Mouse (Mus musculus): ENCODE results near the gene Gm5269. TPM values are rescaled to one million over a fixed set of nuclear protein-coding genes. Genes with fewer than 3 reads are reported as not detected.

Gm5269 gene
- polyA plus RNA-seq, 1 experiment: not detected

GRCm38 (mm10) chr1:45877463-45877862 is 12.6 kb downstream of the Gm5269 start:
- no peak for DNase-seq (ENCODE audit: low spot score)

- DNase-seq (ENCODE audit: low spot score): no peak
Observed at GRCm38 (mm10) chr1:45876450-45877198, 13.4 kb downstream of the Gm5269 start.

GRCm38 (mm10) chr1:45875640-45876039 is 14.4 kb downstream of the Gm5269 start:
- DNase-seq (ENCODE audit: low spot score): no peak

DNA sequence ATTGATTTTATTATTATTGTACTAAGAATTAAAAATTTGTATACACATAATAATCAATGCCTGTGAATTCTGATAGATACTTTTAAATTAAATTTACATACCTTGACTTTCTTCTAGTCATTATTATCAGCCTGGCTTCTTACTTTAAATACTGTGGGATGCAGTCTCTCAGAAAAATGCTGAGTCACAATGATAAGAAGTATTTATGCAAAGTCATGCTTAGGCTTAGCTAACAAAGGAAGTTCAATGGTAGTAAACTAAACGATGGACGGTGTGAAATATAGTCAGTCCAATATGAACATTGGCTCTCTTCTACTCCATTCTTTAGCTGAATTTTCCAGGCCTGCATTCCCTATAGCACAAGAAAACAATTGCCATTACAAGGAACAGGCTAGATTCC is 16.8 kb downstream of the Gm5269 start:
- no peak for DNase-seq (ENCODE audit: low spot score)

- no peak for DNase-seq (ENCODE audit: low spot score)
Observed at GRCm38 (mm10) chr1:45868479-45869137, 21.5 kb downstream of the Gm5269 start.

DNA sequence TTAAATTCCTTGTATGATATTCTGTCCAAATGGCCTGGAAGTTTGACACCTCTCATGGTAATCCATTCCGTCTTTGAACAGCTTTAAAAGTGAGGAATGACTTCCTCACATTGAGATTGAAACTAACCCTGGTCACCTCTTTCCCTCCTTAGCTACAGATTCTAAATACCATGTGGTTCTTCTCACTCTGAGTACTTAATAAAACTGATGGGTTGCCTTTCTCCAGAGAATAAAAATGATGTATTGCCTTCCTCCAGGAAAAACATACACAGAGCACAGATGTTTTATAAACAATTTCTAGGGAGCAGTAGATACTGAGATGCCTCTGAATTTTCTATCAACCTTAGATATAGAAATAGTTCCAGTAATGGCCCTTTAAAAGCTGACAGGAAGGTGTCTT is 22.0 kb downstream of the Gm5269 start:
- DNase-seq (ENCODE audit: low spot score): no peak

- DNase-seq (ENCODE audit: low spot score): no peak
Observed at GRCm38 (mm10) chr1:45866288-45867018, 23.6 kb downstream of the Gm5269 start.

DNA sequence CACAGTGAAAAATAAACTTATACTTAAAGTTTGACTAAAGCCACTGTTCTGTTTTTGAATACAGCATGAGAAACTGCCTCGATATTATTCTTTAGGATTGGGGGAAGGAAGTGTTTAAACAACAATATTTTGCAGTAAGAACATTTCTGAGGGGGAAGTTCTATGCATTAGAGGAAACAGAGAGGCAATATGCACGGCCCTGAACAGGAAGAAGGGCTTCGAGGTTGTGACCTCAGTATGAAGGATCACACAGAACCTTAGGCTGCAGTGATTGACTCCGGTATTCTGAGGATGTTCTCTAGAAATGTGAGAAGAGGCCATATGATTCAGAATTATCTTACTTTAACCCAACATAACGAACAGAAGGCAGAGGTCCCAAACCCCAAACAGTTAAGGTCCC is 24.3 kb downstream of the Gm5269 start:
- no peak for DNase-seq (ENCODE audit: low spot score)

DNA sequence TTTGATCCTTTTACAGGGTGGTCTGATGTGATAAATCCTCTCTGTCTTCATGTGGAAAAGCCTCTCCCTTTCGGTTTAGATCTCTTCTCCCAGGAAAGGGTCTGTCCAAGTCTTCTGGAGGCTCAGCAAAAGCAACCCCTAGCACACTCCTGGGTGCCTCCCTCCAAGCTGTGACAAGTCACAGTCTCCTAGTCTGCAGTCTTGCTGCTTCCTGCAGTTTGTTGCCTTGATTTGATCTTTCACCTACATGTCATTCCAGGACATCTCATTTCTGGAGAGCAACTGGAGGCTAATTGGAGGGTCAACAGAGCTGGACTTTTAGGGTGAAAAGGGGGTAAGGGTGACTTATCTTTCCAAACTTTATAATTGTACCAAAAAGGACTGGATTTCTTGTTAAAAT is 24.8 kb downstream of the Gm5269 start:
- no peak for DNase-seq (ENCODE audit: low spot score)

DNA sequence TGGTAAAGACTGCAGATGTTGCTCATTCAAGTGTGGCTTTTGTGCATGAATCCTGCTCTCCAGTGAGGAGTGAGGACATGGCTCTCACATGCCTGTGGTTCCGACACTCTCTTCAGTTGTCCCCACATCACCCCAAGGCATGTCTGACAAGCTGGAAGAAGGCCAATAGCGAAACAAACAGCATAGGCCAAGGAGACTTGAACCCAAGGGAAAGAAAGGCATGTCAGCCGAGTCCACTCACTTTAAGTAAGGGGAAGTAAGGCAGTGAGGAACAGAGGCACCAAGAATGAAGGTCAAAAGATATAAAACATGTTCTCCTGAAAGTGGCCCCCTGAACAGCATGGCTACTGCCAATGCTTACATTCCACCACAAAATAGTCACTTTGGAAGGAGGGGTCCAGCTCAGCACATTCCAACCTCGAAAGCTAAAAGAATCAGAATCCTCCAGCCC is 25.5 kb downstream of the Gm5269 start:
- no peak for DNase-seq (ENCODE audit: low spot score)

DNA sequence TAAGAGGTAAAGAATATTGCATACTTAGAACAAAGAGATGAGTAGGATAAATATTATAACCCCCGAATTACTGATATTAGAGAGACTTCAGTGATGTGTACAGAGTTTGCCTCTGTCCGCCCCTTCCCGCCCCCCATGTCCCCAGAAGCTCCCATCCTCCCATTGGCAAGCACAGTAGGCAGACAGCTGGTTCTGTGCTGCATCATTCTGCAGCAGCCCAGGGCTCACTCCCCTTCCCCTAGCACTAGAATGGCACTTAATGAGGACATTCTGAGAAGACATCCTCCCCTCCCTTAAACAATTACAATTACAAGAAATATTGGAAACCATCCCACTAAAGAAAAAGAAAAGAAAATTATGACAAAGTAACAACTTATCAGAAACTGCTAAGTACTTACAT is 26.4 kb downstream of the Gm5269 start:
- DNase-seq (ENCODE audit: low spot score): no peak

- no peak for DNase-seq (ENCODE audit: low spot score)
Observed at GRCm38 (mm10) chr1:45861162-45861561, 28.9 kb downstream of the Gm5269 start.

DNA sequence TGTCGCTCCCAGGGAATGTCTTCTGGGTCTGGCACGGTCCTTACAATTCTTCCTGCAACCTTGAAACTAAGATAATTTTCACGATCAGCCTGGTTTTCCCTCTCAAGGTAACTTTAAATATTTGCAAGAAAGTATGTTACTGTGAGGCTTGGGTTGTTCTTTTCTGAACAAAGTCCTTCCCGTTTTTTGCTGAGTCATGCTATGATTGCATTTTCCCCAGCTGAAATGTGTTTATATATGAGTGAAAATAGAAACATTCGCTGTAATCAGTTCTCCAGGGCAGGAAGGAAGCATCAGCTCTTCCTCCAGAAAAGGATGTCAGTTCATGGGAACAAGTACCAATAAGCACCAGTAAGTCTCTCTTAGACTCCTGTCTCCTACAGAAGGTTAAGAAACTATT is 29.7 kb downstream of the Gm5269 start:
- DNase-seq (ENCODE audit: low spot score): no peak

DNA sequence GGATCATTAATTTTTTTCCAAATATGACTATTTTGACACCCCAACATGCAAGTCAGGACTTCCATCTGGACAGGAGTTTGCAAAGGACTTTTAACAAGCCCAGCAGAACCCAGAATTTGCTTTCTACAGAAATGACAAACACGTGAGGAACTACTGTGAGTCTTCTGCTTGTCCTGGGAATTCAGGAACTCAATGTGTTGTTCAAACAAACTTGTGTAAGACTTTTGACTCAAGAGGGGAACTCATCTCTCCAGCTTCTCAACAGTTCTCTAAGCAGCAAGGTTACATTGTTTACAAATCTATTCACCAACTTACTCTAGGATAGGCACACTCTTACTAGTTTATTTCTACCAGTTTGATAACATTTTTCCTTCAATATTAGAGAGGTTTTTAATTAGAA is 32.0 kb downstream of the Gm5269 start:
- DNase-seq (ENCODE audit: low spot score): no peak

DNA sequence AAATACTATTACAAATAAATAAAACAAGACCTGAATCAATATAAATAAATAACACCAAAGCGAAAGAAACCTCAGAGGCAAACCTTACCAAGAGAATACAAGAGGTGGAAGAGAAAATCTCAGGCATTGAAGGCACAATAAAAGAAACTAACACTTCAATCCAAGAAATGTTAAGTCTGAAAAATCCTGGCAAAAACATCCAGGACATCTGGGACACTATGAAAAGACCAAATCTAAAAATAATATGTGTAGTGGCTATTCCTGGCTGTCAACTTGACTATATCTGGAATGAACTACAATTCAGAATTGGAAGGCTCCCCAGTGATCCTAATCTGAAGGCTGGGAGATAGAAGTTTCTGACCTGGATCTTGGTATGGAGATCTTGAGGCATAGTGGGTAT is 44.6 kb downstream of the Gm5269 start:
- no peak for DNase-seq (ENCODE audit: low spot score)

Other genes starting within 250 kb of the Gm5269 start
- 28.7 and 29.6 TPM in 2 replicates for gene Wdr75, start 95.1 kb downstream of the Gm5269 start, polyA plus RNA-seq (2012; rRNA removed)
- gene Slc40a1, start 36.2 kb upstream of the Gm5269 start, polyA plus RNA-seq (2012; rRNA removed): 12.7 and 12.8 TPM in 2 replicates
- gene Dnah7b, start 176.0 kb upstream of the Gm5269 start, polyA plus RNA-seq (2012; rRNA removed): 2.4 and 2.8 TPM in 2 replicates

Measured in urinary bladder, adult 2 months (tissue).